Mouse (Mus musculus) cerebellum, adult (tissue): ENCODE data around the gene Cfap44.

Experiments used
- ATAC-seq: cut with Nextera tagmentation; 2 replicates; pipeline ENCODE4 v1.9.2; 2017; ENCODE audit warnings: mild to moderate bottlenecking, moderate library complexity, mixed read lengths; ENCODE audit not compliant: insufficient number of reproducible peaks, low FRiP score, low TSS enrichment

Gene Cfap44

GRCm38 (mm10) chr16:44492706-44493105 lies 98.1 kb downstream of the Cfap44 start:
- no peak for ATAC-seq

- no peak for ATAC-seq
These were observed 99.3 kb downstream of the Cfap44 start for GRCm38 (mm10) chr16:44493868-44494267.

GRCm38 (mm10) chr16:44494441-44495108 lies 100.0 kb downstream of the Cfap44 start:
- peak; percentile 76 for ATAC-seq

- no peak for ATAC-seq
These were observed 102.4 kb downstream of the Cfap44 start for GRCm38 (mm10) chr16:44496971-44497464.

- no peak for ATAC-seq
These were observed 103.9 kb downstream of the Cfap44 start for GRCm38 (mm10) chr16:44498447-44498846.

GRCm38 (mm10) chr16:44501783-44502182 lies 107.2 kb downstream of the Cfap44 start:
- ATAC-seq: no peak

GRCm38 (mm10) chr16:44502325-44502724 lies 107.7 kb downstream of the Cfap44 start:
- ATAC-seq: 0 out of 2 replicates have a peak, but pooled peaks have one; percentile 21

- ATAC-seq: peak; percentile 57
These were observed 108.4 kb downstream of the Cfap44 start for GRCm38 (mm10) chr16:44502895-44503575.

- ATAC-seq: no peak
These were observed 110.6 kb downstream of the Cfap44 start for GRCm38 (mm10) chr16:44505243-44505642.

- ATAC-seq: no peak
These were observed 112.7 kb downstream of the Cfap44 start for GRCm38 (mm10) chr16:44507027-44507929.

GRCm38 (mm10) chr16:44508025-44508424 lies 113.4 kb downstream of the Cfap44 start:
- ATAC-seq: no peak

GRCm38 (mm10) chr16:44508772-44509171 lies 114.2 kb downstream of the Cfap44 start:
- ATAC-seq: peak; percentile 38; the same call in 1 of the 2 replicates

- peak; percentile 63 for ATAC-seq
These were observed 115.1 kb downstream of the Cfap44 start for GRCm38 (mm10) chr16:44509458-44510344.

GRCm38 (mm10) chr16:44510521-44511213 lies 116.1 kb downstream of the Cfap44 start:
- ATAC-seq: no peak

- no peak for ATAC-seq
These were observed 121.9 kb downstream of the Cfap44 start for GRCm38 (mm10) chr16:44516498-44516897.

GRCm38 (mm10) chr16:44523595-44523994 lies 129.0 kb downstream of the Cfap44 start:
- peak; percentile 73; the same call in 1 of the 2 replicates for ATAC-seq

- ATAC-seq: no peak
These were observed 131.4 kb downstream of the Cfap44 start for GRCm38 (mm10) chr16:44526044-44526443.

GRCm38 (mm10) chr16:44526689-44527088 lies 132.1 kb downstream of the Cfap44 start:
- ATAC-seq: peak; percentile 81
